Mouse (Mus musculus): ENCODE results near the gene Rassf8. TPM values are rescaled to one million over a fixed set of nuclear protein-coding genes. Genes with fewer than 3 reads are reported as not detected.

Rassf8 gene
- polyA plus RNA-seq (2012; rRNA removed) = 23.1 and 23.7 TPM in 2 replicates

DNA sequence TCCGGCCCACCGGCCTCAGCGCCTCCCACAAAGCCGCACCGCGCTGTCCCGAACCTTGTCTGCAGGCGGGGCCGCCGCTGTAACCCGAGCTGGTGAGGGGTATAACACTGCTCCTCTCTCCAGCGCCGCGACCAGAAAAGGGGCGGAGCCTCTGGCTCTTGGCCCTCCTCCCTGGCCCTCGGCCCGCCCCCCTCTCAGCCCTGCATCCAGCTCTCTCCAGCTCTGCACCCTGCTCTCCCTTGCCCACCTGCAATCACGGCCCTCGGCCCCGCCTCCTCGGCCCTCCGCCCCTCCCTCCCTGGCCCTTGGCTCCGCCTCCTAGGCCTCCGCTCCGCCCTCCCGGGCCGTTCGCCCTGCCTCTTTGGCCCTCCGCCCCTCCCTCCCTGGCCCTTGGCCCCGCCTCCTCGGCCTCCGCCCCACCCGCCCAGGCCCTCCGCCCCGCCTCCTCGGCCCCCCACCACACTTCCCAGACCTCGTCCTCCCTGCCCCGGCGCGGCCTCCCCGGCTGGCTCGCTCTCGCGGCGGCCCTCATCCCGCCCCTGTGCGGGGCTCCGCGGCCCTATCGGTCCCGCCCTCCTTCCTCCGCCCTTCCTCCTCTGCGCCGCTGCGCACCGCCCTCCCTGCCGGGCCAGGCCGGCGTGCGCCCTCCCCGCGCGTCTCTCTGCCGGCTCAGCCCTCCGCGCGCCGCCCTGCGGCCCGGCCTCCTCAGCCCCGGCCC, at the start of gene Rassf8:
Gene Rassf8 (plus strand): TSS at position 617 of the 718 bp plus-strand sequence.
- no peak for DNase-seq (ENCODE audit: low read depth)

DNA sequence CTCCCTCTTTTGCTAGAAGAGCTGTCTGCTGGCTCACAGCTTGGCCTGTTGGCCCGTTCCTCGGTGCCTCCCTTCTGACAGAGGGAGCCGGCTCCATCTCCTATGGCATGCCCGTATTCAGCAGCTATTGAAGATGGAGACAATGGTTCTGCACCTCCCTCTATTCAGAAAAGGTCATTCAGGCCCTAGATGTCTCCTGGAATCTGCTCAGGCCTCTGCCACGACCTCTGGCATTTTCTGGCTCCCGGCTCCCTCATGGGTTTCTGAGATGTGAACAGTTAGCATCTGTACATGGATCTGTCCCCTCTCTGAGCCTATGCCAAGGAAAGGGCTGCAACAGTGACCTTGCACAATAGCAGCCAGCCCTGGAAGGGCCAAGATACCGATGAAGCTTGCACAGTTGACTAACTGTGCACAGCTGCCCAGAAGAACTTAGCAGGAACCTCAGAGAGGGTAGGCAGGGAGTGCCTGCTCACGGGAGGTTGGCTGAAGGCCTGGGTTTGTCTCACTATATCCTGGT, 45.5 kb upstream of the Rassf8 start:
- DNase-seq (ENCODE audit: low read depth) = no peak

DNA sequence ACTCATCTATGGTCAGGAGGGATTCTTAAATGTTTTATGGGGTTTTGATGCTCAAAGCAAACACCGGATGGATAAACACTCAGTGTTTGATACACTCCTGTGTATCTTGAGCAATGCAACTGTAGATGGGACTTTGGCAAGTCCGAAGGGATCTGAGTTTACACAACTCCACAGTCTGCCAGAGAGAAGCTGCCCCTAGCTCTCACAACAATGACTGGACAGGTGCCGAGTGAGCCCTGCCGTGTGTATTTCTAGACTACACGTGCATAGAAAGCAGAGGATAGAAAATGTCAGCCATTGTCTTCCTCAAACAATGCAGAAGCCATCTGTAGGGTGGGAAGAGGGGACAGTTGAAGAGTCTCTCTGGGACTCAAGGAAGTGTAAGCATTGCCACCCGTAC, 42.9 kb upstream of the Rassf8 start:
- DNase-seq (ENCODE audit: low read depth) = no peak

DNA sequence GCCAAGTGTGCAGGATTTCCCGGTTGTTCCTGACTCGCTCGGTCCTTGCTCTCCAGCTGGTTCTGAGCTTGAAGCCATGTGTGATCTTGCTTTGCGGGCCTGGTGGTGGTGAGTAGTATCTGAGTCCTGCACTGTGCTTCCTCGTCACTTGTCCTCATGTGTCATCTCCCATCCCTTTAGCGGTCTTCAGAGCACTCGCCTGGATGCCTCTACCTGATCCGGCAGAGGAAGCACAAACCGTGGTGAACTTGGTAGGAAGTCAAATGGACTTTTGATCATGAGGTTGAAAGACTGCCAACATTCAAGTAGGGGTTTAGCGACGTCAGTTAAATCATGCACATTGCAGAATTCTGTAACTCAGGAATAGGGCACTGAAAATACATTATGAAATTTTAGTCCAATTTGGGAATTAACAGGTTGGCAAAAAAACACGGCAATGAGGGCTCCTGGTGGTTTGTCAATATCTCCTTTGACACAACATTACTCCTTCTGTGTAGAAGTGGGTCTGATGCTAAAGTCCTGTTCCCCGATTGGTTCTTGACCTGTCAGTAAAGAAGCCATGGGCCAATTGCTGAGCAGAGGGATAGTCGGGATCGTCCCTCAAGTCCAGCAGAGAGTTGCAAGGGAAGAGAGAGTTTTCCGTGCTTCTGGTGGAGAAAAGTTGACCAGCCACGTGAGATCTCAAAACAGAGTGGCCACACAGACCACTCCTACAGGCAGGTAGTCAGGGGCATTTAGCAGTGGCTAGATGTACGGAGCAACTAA, 36.4 kb upstream of the Rassf8 start:
- no peak for DNase-seq (ENCODE audit: low read depth)

DNA sequence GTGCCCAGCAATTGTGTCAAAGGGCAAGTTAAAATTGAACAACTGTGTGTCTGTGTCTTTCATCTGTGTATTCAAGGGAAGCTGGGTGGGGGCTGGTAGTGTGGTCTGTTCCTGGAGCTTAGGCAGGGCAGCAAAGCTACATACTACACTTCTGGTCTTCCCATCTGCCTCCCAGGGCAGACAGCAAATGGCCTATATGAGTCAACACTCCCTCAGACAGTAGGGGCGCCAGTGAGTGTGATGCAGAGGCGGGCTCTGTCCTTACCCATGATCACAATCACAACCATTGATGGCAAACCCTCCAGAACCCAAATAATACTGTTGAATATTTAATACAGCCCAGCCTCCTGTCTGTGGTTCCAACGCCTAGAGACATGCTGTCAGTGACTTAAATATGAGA, 35.8 kb upstream of the Rassf8 start:
- no peak for DNase-seq (ENCODE audit: low read depth)

DNA sequence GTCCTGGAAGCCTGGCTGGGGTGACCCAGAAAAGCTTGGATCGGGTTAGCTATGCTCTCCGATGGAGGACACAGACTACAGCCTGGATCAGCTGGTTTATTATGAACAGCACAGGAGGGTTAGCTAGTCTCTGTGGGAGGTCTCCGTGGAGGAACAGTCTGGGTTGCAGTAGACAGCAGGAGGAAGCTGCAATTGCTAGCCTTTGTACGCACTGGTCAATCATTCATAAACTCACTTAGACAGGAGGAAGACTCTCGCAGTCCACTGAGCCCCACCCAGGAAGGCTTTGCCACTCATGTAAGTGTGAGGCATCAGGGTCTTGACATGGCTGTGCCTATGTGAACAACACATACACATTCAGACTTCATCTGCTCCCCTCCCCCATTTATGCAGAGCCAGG, 35.2 kb upstream of the Rassf8 start:
- DNase-seq (ENCODE audit: low read depth) = no peak

DNA sequence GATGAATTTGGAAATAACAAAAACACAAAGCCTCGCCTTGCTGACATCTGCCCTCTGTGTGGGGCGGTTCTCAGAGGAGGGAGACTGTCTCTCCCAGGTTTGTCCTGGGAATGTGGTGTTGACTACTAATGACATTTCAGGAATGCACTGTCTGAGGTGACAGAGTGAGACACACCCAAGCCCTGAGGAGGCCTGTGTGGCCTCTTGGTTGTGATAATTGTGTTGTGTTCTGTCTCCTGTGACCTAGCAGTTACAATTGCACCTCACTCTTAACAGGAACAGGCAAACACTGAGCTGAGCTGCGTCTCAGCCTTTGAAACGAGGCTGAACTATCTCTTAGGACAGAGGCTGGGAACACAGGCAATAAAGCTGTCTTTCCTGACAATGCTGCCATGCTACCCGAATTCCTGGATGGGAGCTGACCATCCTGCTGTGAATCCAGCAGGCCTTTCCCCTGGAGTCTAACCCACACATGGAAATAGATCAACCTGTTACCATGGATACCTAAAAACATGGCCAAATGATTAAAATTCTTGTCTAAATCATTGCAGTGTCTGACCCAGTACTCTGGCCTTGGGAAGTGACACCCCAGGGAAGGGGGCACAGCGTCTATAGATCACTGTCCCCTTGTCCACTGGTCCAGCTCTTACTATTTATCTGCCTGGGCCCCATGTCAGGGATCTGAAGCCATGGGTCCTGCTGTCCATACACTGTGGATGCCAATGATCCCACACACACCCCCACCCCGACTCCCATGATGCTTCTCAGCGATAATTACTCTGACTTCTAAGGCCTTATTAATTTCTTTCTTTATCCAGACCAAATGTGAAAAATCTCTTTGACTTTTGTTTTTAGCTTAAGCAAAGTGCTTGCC, 33.1 kb upstream of the Rassf8 start:
- DNase-seq (ENCODE audit: low read depth) = no peak

DNA sequence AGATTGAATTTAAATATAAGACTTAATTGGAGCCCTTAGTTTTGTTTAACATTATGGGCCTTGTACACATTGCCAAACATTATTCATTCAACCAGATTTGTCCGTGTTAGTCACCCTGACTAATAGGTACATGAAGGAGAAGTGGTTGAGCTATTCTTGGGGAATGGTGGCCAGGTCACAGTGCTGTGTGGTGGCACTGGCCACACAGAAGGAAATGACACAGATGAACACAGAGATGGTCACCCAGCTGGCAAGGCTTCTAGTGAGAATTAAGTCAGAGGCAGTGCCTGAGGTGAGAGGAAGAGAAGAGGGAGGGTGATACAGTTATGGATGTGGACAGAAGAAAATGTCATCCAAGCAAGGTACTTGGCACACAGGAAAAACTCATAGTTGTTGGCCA, 32.4 kb upstream of the Rassf8 start:
- no peak for DNase-seq (ENCODE audit: low read depth)

DNA sequence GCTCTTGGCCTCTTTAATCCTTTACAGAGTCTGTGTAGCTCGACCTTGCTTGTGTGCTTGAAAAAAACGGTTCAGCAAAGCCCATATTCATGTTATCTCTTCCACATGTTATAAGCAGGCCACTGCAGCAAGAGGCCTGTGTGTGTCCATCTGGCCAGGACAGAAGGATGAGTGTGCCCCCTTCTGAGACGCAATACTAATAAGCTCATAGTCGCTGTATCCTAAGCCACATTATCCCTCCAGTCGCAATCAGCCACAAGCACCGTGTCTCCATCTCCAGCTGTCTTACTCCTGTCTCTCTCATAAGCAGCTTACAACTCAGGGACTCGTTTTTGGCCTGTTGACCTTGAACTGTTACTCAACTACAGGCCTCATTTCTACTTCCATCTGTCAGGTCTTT, 24.0 kb upstream of the Rassf8 start:
- no peak for DNase-seq (ENCODE audit: low read depth)

DNA sequence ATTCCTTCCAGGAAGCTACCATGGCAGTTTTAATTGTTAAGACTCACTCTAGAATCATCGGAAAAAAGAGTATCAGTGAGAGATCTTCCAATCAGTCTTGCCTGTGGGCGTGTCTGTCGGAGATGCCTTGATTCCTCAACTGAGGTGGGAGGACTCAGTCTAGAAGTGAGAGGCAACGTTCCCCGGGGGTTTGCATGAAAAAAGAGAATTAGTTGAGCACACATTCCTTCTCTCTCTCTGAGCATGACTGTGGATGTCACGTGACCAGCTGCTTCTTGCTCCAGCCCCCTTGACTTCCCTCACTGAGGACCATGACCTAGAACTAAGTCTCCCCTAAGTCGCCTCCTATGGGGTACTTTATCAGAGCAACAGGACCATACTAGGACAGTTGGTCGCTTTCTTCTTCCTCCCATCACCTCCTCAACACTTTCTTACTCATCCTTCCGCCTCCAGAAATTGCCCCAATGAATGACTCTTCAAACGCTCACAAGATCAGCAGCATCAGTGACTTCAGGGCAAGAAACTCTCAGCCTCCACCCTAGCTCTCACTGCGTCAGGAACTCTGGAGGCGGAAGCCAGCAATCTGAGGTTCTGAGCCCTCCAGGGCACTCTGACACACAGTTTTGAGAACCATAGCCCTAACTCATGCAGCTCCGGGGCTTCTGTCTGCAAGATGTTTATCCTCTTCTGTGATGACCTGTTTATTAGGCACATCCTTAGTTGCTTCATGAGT, 23.3 kb upstream of the Rassf8 start:
- no peak for DNase-seq (ENCODE audit: low read depth)

DNA sequence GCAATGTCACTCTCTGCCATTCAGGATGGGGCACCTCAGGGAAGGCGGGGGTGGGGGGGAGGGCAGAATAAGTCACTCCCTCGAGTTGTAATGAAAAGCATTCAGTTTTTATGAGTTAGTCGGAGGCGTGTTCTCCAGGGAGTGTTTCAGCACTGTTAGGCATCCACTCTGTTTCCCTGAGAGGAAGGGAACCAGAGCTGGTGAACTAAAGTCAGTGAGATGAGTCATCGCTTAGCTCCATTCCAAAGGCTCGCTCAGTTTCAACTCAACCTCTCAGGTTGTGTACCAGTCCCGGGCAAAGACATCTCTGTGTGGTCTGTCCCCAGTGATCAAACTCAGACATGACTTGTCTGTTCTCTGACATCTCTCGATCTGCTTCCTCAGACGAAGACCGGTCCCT, 20.7 kb upstream of the Rassf8 start:
- DNase-seq (ENCODE audit: low read depth) = no peak

DNA sequence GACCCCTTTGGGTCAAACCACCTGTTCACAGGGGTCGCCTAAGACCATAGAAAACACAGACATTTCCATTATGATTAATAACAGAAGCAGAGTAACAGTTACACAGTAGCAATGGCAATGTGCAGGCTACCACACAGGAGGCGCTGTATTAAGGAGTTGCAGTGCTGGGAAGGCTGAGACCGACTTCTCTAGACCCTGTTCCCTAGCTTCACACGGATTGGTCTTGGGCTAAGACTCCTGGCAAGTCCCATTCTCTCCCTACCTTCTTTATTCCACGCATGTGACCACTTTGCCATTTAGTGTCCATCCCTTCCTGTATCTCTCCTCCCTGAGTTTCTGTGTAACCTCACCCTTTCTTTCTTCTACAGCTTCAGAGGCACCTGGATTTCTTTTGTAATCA, 19.6 kb upstream of the Rassf8 start:
- no peak for DNase-seq (ENCODE audit: low read depth)

DNA sequence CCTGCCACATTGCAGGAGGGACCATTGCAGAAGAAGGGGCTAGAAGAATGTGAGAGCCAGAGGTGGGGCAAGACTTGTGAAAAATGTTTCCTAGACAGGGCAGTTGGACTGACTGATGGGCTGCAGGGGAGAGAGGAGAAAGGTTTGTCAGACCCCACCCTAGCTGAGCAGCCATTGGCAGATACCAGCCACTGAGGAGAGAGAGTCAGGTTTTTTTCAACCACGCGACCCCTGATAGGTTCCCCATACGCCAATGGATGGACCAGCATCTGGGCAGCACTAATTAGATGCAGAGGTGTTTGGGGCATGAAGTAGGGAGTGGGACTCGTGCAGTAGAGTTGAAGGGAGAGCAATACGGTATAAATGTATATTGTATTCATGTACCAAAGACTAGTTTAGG, 13.7 kb upstream of the Rassf8 start:
- DNase-seq (ENCODE audit: low read depth) = no peak

DNA sequence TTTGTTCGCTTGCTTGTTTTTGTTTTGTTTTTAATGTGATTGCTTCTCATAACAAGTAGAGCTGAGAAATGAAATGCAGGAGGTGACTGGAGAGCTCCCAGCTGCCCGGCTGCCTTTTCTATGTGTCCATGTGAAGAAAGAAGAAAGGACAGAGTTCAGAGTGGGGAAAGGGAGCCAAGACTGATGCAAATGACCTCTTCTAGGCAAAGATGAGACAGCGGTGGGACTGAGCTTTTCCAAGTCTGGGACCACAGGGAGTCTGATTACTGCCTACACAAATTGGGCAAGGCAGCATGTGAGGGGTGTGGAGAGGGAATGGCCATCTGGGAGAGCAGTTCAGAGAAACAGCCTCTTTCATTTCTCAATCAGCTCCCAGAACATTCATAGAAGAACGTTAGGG, 13.3 kb upstream of the Rassf8 start:
- no peak for DNase-seq (ENCODE audit: low read depth)

DNA sequence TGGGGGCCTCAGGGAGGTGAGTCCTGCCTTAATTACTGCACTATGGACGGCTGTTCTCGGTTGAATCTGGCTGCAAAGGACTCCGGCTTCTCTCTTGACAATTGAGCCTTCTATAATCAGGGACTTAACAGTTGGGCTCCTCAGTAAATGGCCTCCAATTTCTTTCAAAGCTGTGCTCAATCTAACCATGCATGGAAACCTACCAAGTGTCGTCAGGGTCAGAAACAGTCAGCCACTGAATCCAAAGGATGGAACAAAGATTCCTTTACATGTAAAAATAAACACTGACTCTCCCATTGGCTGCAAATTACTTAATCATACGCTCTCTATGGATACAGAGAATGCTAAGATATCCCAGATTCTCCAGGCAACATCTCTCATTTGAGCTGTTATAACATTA, 12.6 kb upstream of the Rassf8 start:
- DNase-seq (ENCODE audit: low read depth) = no peak

DNA sequence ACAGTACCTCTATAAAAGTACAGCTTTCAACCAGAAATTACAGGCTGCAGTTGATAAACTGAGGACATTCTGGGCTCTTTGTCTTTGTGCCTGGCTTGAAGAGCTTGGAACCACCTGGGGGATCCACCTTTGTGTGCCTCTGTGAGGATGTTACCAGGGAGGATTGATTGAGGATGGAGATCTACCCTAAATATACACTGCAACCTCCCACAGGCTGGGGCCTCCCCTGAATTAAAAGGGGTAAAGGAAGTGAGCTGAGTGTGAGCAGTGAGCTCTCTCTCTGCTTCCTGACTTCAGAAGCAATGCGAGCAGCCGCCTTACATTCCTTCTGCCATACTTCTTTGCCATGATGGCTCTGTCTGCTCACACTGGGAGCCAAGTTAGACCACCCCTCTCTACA, 10.4 kb upstream of the Rassf8 start:
- no peak for DNase-seq (ENCODE audit: low read depth)

DNA sequence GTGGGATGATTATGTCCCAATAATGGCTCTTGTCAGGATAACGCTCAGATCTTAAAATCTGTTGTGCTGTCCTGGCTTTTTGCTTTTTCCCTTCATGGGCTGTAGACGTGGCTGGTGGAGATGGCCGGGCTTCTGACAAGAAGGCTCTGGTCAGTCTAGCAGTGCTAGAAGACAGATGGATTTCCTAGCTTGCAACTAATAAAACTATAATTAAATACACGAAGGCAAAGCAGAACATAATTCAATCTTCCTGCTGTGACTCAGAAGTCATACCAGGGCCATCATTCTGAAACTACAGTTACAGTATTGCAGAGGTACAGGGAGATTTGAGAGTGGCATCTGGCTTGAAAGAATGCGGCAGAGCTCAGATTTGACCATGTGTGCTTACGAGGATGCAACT, 7.3 kb upstream of the Rassf8 start:
- DNase-seq (ENCODE audit: low read depth) = no peak

DNA sequence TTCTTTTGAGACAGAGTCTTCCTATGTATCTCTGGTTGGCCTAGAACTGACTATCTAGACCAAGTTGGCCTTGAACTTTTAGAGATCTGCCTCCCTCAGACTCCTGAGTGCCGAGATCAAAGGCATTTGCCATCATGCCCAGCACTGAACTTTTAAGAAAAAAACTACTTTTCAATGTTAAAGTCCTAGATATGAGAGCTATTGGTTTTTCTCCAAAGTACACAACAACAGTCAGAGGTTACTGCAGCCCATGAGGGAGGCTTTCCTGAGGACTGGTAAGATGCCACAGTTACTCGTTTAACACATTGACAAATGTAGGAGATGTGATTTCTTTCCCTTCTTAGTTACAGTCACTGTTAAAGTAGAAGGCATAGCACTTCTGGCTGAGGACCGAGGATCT, 6.5 kb upstream of the Rassf8 start:
- no peak for DNase-seq (ENCODE audit: low read depth)

DNA sequence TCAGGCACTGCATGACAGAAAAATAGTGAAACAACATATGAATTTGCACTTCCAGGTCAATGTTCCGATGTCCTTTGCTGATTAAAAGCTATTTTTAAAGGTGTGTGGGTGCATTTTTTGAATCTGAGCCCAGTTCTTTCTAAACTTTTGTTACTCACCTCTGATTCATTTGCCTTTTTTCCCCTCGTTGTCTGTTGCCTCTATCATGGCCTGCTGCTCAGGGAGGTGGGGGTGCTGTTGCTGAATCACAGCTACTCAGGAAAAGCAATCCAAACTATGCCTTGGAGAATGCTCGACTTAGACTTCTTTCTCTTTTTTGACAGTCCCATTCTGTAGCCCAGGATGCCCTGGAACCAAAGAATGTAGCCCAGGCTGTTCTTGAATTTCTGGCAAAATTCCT, 1.3 kb upstream of the Rassf8 start:
- no peak for DNase-seq (ENCODE audit: low read depth)

DNA sequence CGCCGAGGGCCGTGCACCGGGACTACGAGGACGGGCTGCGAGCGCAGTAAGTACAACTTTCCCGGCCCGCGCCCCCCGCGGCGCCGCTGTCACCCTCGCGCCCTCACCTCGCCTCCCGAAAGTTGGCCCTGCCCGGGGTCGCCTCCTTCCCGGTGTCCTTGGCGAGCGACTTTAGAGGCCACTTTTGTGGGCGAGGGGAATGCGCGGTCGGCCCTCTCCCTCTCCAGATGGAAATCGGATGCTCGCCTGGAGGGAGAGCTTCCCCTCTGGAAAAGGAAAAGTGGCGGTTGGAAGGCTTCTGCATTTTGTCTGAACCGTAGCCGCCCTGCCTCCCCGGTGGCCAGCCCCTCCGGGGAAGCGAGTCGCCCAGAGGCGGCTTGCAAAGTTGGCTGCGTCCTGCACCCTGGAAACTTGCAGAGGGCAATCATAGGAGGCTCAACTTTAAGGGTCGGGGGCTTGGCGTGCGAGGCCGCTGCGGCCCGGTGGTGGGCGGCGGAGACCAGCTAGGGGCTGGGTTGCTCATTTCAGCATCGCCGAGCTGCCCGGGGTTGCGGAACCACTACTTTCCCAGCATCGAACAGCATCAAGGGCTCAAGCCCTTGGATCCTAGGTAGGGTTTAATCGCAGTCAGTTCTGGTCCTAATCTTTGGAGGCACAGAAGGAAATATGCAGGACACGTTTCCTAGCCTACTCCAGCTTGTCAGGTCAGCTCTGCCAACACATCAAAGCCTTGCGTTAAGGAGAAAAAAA, 548 bp downstream of the Rassf8 start:
- DNase-seq (ENCODE audit: low read depth) = no peak

All from gonadal fat pad, adult 2 months (tissue).